Mouse (Mus musculus) E14TG2a.4 (cell line): ENCODE data around the gene Swsap1.

ENCODE experiments used
- H3K27me3 ChIP-seq: 2 replicates; pipeline ENCODE4 v1.6.1; 2014; ENCODE audit warnings: low read length, control low read depth; ENCODE audit not compliant: insufficient read depth
- H3K36me3 ChIP-seq: 2 replicates; pipeline ENCODE4 v1.6.1; 2014; ENCODE audit warnings: low read length, control low read depth; ENCODE audit not compliant: insufficient read depth
- H3K4me1 ChIP-seq: replicated peaks from 2 replicates; pipeline ENCODE4 v1.6.1; 2014; ENCODE audit warnings: low read depth, low read length, control low read depth
- H3K4me3 ChIP-seq: replicated peaks from 2 replicates; pipeline ENCODE4 v1.5.1; 2014; ENCODE audit warnings: mild to moderate bottlenecking, low read length
- H3K9me3 ChIP-seq: 2 replicates; pipeline ENCODE4 v1.6.1; 2014; ENCODE audit warnings: low read length, control low read depth
- CTCF ChIP-seq: conservative IDR thresholded peaks from 2 replicates; pipeline ENCODE4 v1.5.1; 2014; ENCODE audit warnings: low read length
- NANOG ChIP-seq: IDR thresholded peaks from 2 replicates; pipeline ENCODE4 v1.6.1; 2014; ENCODE audit warnings: borderline replicate concordance, low read length, mixed read lengths
- POU5F1 ChIP-seq: IDR thresholded peaks from 2 replicates; pipeline ENCODE4 v1.6.1; 2014; ENCODE audit warnings: low read length, borderline replicate concordance

Gene Swsap1

GRCm38 (mm10) chr9:21962010-21962409 lies 6.5 kb downstream of the Swsap1 start:
- Histone ChIP-seq H3K4me1 (peaks cover 59% of the 10 kb centered on the region), H3K9me3 (no peaks in the 10 kb centered on the region), H3K27me3 (peaks cover 55% of the 10 kb centered on the region), H3K4me3 (peak overlapping the region; percentile 74), H3K36me3 (peaks cover 27% of the 10 kb centered on the region)
- no peak for TF ChIP-seq POU5F1
- 0 out of 2 replicates have a peak, but pooled peaks have one; percentile 2 for TF ChIP-seq CTCF
- no peak for TF ChIP-seq NANOG

GRCm38 (mm10) chr9:21962416-21963059 lies 7.0 kb downstream of the Swsap1 start:
- peaks cover 59% of the 10 kb centered on the region for H3K27me3 ChIP-seq

GRCm38 (mm10) chr9:21963417-21963816 lies 7.9 kb downstream of the Swsap1 start, which contains the start of gene Epor:
Epor (minus strand) TSS chr9:21963506.
- Histone ChIP-seq H3K27me3 (peaks cover 66% of the 10 kb centered on the region), H3K4me1 (peaks cover 47% of the 10 kb centered on the region), H3K36me3 (peaks cover 13% of the 10 kb centered on the region), H3K4me3 (peak within 1 kb of the TSS; percentile 74), H3K9me3 (no peaks in the 10 kb centered on the region)
- TF ChIP-seq NANOG (no peak), CTCF (no peak), POU5F1 (no peak)

More at GRCm38 (mm10) chr9:21962416-21963059, 7.0 kb downstream of the Swsap1 start:
- Histone ChIP-seq H3K9me3 (no peaks in the 10 kb centered on the region), H3K4me3 (peak overlapping the region; percentile 74), H3K4me1 (peaks cover 56% of the 10 kb centered on the region), H3K36me3 (peaks cover 21% of the 10 kb centered on the region)
- TF ChIP-seq CTCF (no peak), NANOG (no peak)

GRCm38 (mm10) chr9:21968883-21969282 lies 13.3 kb downstream of the Swsap1 start:
- TF ChIP-seq POU5F1, result no peak
- no peak for TF ChIP-seq NANOG
- TF ChIP-seq CTCF, result no peak
- H3K27me3 ChIP-seq, result peaks cover 45% of the 10 kb centered on the region
- H3K4me3 ChIP-seq, result no peak overlapping the region
- no peaks in the 10 kb centered on the region for H3K36me3 ChIP-seq
- H3K4me1 ChIP-seq, result peaks cover 14% of the 10 kb centered on the region
- H3K9me3 ChIP-seq, result no peaks in the 10 kb centered on the region

GRCm38 (mm10) chr9:21969304-21969703 lies 13.7 kb downstream of the Swsap1 start:
- no peaks in the 10 kb centered on the region for H3K9me3 ChIP-seq
- peaks cover 19% of the 10 kb centered on the region for H3K4me1 ChIP-seq
- no peak overlapping the region for H3K4me3 ChIP-seq
- no peaks in the 10 kb centered on the region for H3K36me3 ChIP-seq
- no peak for TF ChIP-seq POU5F1
- TF ChIP-seq NANOG, result no peak
- TF ChIP-seq CTCF, result no peak
- peaks cover 42% of the 10 kb centered on the region for H3K27me3 ChIP-seq

GRCm38 (mm10) chr9:21976626-21977175 lies 21.1 kb downstream of the Swsap1 start:
- H3K4me1 ChIP-seq, result peaks cover 58% of the 10 kb centered on the region
- H3K9me3 ChIP-seq, result no peaks in the 10 kb centered on the region
- peaks cover 54% of the 10 kb centered on the region for H3K27me3 ChIP-seq
- 0 out of 2 replicates have a peak overlapping the region, but pooled peaks have one; percentile 20 for H3K4me3 ChIP-seq
- TF ChIP-seq NANOG (no peak), POU5F1 (no peak), CTCF (no peak)
- no peaks in the 10 kb centered on the region for H3K36me3 ChIP-seq

GRCm38 (mm10) chr9:21977331-21977730 lies 21.8 kb downstream of the Swsap1 start:
- Histone ChIP-seq H3K36me3 (no peaks in the 10 kb centered on the region), H3K4me3 (no peak overlapping the region), H3K4me1 (peaks cover 59% of the 10 kb centered on the region), H3K9me3 (no peaks in the 10 kb centered on the region), H3K27me3 (peaks cover 55% of the 10 kb centered on the region)
- TF ChIP-seq POU5F1 (no peak), CTCF (no peak), NANOG (no peak)

- Histone ChIP-seq H3K36me3 (no peaks in the 10 kb centered on the region), H3K4me1 (peaks cover 59% of the 10 kb centered on the region), H3K27me3 (peaks cover 60% of the 10 kb centered on the region), H3K4me3 (no peak overlapping the region), H3K9me3 (no peaks in the 10 kb centered on the region)
- TF ChIP-seq CTCF, result peak; percentile 92
- TF ChIP-seq POU5F1, result no peak
Observed at GRCm38 (mm10) chr9:21977972-21978371, 22.4 kb downstream of the Swsap1 start.
